Mouse (Mus musculus) intestine, embryonic 16.5 days (tissue): ENCODE results near the gene Adm2. TPM values are rescaled to one million over a fixed set of nuclear protein-coding genes. Genes with fewer than 3 reads are reported as not detected.

Source experiments
- ATAC-seq: fragments of 200-750 bp; cut with Nextera tagmentation; 2 replicates; pipeline ENCODE4 v1.8.0; 2017; ENCODE audit warnings: moderate TSS enrichment, moderate library complexity
- H3K27ac ChIP-seq: fragments of 300-500 bp; sonication (generic); 2 replicates; pipeline ENCODE4 v1.5.1; 2014; ENCODE audit warnings: mild to moderate bottlenecking, low read length
- H3K27me3 ChIP-seq: fragments of 300-500 bp; sonication (generic); replicated peaks from 2 replicates; pipeline ENCODE4 v1.6.1; 2014; ENCODE audit warnings: low read length, control low read depth, mixed read lengths; ENCODE audit not compliant: control insufficient read depth, insufficient read depth
- H3K36me3 ChIP-seq: fragments of 300-500 bp; sonication (generic); 2 replicates; pipeline ENCODE4 v1.6.1; 2014; ENCODE audit warnings: low read length, control low read depth; ENCODE audit not compliant: control insufficient read depth, insufficient read depth
- H3K4me1 ChIP-seq: fragments of 300-500 bp; sonication (generic); 2 replicates; pipeline ENCODE4 v1.6.1; 2014; ENCODE audit warnings: low read length, control low read depth, mixed read lengths; ENCODE audit not compliant: control insufficient read depth, insufficient read depth
- H3K4me2 ChIP-seq: fragments of 300-500 bp; sonication (generic); 2 replicates; pipeline ENCODE4 v1.6.1; 2014; ENCODE audit warnings: low read depth, low read length, control low read depth
- H3K4me3 ChIP-seq: fragments of 300-500 bp; sonication (generic); 2 replicates; pipeline ENCODE4 v1.5.1; 2014; ENCODE audit warnings: mild to moderate bottlenecking, low read length
- H3K9ac ChIP-seq: fragments of 300-500 bp; sonication (generic); 2 replicates; pipeline ENCODE4 v1.6.1; 2014; ENCODE audit warnings: low read depth, low read length
- H3K9me3 ChIP-seq: fragments of 300-500 bp; sonication (generic); 2 replicates; pipeline ENCODE4 v1.6.1; 2016; ENCODE audit warnings: low read length, control low read depth; ENCODE audit not compliant: control insufficient read depth
- WGBS: fragments of 180-500 bp; shearing (Covaris S2); extraction: QIAGEN DNeasy Blood & Tissue Kit; methylation state at CpG from one replicate; pipeline ENCODE4 v1.1.7; 2014; 5-methylcytosine and 5-hydroxymethylcytosine counted together
- polyA plus RNA-seq: library from polyadenylated mRNA; unstranded; fragments of >200 nt; fragmentation: Nextera tagmentation; extraction: Ambion mirVana; gene quantifications from 2 replicates; pipeline ENCODE4 v1.2.1, GENCODE M21; 2015

Gene Adm2
- polyA plus RNA-seq, 1 experiment from 2014 or later = 2.0 TPM

GRCm38 (mm10) chr15:89300600-89300999 is 21.9 kb upstream of the Adm2 start:
- 96% methylated on average over 8 of the region's 8 CpGs for WGBS
- Histone ChIP-seq H3K27ac (no peak overlapping the region), H3K9me3 (no peaks in the 10 kb centered on the region), H3K9ac (no peak overlapping the region), H3K27me3 (no peaks in the 10 kb centered on the region), H3K36me3 (peaks cover 36% of the 10 kb centered on the region), H3K4me1 (peaks cover 6% of the 10 kb centered on the region; the same call in 1 of the 2 replicates), H3K4me2 (no peak overlapping the region), H3K4me3 (no peak overlapping the region)
- no peak for ATAC-seq

- ATAC-seq = no peak
- H3K4me1 ChIP-seq = 0 out of 2 replicates have a peak, but pooled peaks cover 5% of the 10 kb centered on the region
- H3K27me3 ChIP-seq = no peaks in the 10 kb centered on the region
- no peaks in the 10 kb centered on the region for H3K9me3 ChIP-seq
- H3K4me3 ChIP-seq = no peak overlapping the region
- peaks cover 26% of the 10 kb centered on the region for H3K36me3 ChIP-seq
- H3K27ac ChIP-seq = no peak overlapping the region
- WGBS = 68% methylated on average over 1 of the region's 1 CpGs
- H3K9ac ChIP-seq = no peak overlapping the region
- no peak overlapping the region for H3K4me2 ChIP-seq
Observed at GRCm38 (mm10) chr15:89305966-89306365, 16.6 kb upstream of the Adm2 start.

- H3K9me3 ChIP-seq = no peaks in the 10 kb centered on the region
- H3K9ac ChIP-seq = no peak overlapping the region
- no peak for ATAC-seq
- H3K4me2 ChIP-seq = no peak overlapping the region
- no peak overlapping the region for H3K27ac ChIP-seq
- H3K4me1 ChIP-seq = 0 out of 2 replicates have a peak, but pooled peaks cover 5% of the 10 kb centered on the region
- peaks cover 19% of the 10 kb centered on the region for H3K36me3 ChIP-seq
- 93% methylated on average over 13 of the region's 13 CpGs for WGBS
- no peak overlapping the region for H3K4me3 ChIP-seq
- no peaks in the 10 kb centered on the region for H3K27me3 ChIP-seq
Observed at GRCm38 (mm10) chr15:89307461-89307860, 15.1 kb upstream of the Adm2 start.

- Histone ChIP-seq H3K4me3 (no peak overlapping the region), H3K4me1 (peaks cover 9% of the 10 kb centered on the region), H3K4me2 (no peak overlapping the region), H3K9me3 (no peaks in the 10 kb centered on the region), H3K27me3 (no peaks in the 10 kb centered on the region), H3K9ac (no peak overlapping the region), H3K27ac (no peak overlapping the region), H3K36me3 (peaks cover 12% of the 10 kb centered on the region)
- peak; percentile 55; the same call in 1 of the 2 replicates for ATAC-seq
- WGBS = 88% methylated on average over 7 of the region's 7 CpGs
Observed at GRCm38 (mm10) chr15:89308406-89309139, 13.9 kb upstream of the Adm2 start.

- no peak overlapping the region for H3K9ac ChIP-seq
- ATAC-seq = no peak
Observed at GRCm38 (mm10) chr15:89309962-89310498, 12.5 kb upstream of the Adm2 start.

GRCm38 (mm10) chr15:89313359-89313758 is 9.2 kb upstream of the Adm2 start:
- WGBS = 72% methylated on average over 4 of the region's 4 CpGs
- Histone ChIP-seq H3K4me1 (peaks cover 17% of the 10 kb centered on the region), H3K27me3 (no peaks in the 10 kb centered on the region), H3K27ac (no peak overlapping the region), H3K9ac (no peak overlapping the region), H3K4me3 (no peak overlapping the region), H3K4me2 (no peak overlapping the region), H3K9me3 (no peaks in the 10 kb centered on the region), H3K36me3 (no peaks in the 10 kb centered on the region)
- no peak for ATAC-seq

More at GRCm38 (mm10) chr15:89309962-89310498, 12.5 kb upstream of the Adm2 start:
- 54% methylated on average over 6 of the region's 6 CpGs for WGBS
- Histone ChIP-seq H3K27ac (no peak overlapping the region), H3K36me3 (peaks cover 9% of the 10 kb centered on the region), H3K4me2 (no peak overlapping the region), H3K4me1 (peaks cover 17% of the 10 kb centered on the region), H3K27me3 (no peaks in the 10 kb centered on the region), H3K9me3 (no peaks in the 10 kb centered on the region), H3K4me3 (no peak overlapping the region)

GRCm38 (mm10) chr15:89314107-89314506 is 8.4 kb upstream of the Adm2 start:
- Histone ChIP-seq H3K4me3 (peak overlapping the region; percentile 89), H3K4me1 (peaks cover 17% of the 10 kb centered on the region), H3K9ac (peak overlapping the region; percentile 88), H3K9me3 (no peaks in the 10 kb centered on the region), H3K4me2 (peak overlapping the region; percentile 90), H3K36me3 (no peaks in the 10 kb centered on the region), H3K27ac (no peak overlapping the region), H3K27me3 (no peaks in the 10 kb centered on the region)
- no peak for ATAC-seq
- WGBS = 31% methylated on average over 3 of the region's 3 CpGs

GRCm38 (mm10) chr15:89314511-89315189 is 7.9 kb upstream of the Adm2 start:
- Histone ChIP-seq H3K36me3 (no peaks in the 10 kb centered on the region), H3K4me2 (peak overlapping the region; percentile 90), H3K27me3 (no peaks in the 10 kb centered on the region), H3K4me1 (peaks cover 15% of the 10 kb centered on the region), H3K27ac (peak overlapping the region; percentile 54; the same call in 1 of the 2 replicates), H3K9ac (peak overlapping the region; percentile 88), H3K9me3 (no peaks in the 10 kb centered on the region), H3K4me3 (peak overlapping the region; percentile 89)
- WGBS = under 1% methylated on average over 58 of the region's 58 CpGs
- peak; percentile 65 for ATAC-seq

GRCm38 (mm10) chr15:89315190-89315731 is 7.3 kb upstream of the Adm2 start, which contains the start of gene Sbf1:
Sbf1 (minus strand) TSS chr15:89315311.
- Histone ChIP-seq H3K9me3 (no peaks in the 10 kb centered on the region), H3K4me3 (peak within 1 kb of the TSS; percentile 89), H3K9ac (peak within 1 kb of the TSS; percentile 88), H3K4me1 (peaks cover 11% of the 10 kb centered on the region), H3K4me2 (peak within 1 kb of the TSS; percentile 90), H3K27ac (peak within 1 kb of the TSS; percentile 54; the same call in 1 of the 2 replicates), H3K36me3 (no peaks in the 10 kb centered on the region), H3K27me3 (no peaks in the 10 kb centered on the region)
- WGBS = under 1% methylated on average over 37 of the region's 37 CpGs
- peak; percentile 100 for ATAC-seq
